Mouse (Mus musculus): Measurements from ENCODE around the gene Ndn. TPM values are rescaled to one million over a fixed set of nuclear protein-coding genes. Genes with fewer than 3 reads are reported as not detected.
A peak's percentile ranks its signal among the peaks of the same experiment; 100 is the strongest.

The Ndn gene
- polyA plus RNA-seq, 1 experiment from 2014 or later = 7.5 TPM

- no peak for ATAC-seq (ENCODE audit: low read depth)
Observed at GRCm38 (mm10) chr7:62376510-62377304, 30.3 kb downstream of the Ndn start, which contains the start of gene Magel2. TSS of gene Magel2 (plus strand) at chr7:62377010.

GRCm38 (mm10) chr7:62377313-62377712 is 30.9 kb downstream of the Ndn start:
- ATAC-seq (ENCODE audit: low read depth) = no peak
- peak overlapping the region; percentile 31 for H3K4me3 ChIP-seq (replicated peaks)
- 18% methylated on average over 14 of the region's 14 CpGs for WGBS (ENCODE audit: insufficient replicate concordance)
- 0 out of 2 replicates have a peak, but pooled peaks cover 2% of the 10 kb centered on the region for H3K9me3 ChIP-seq (replicated peaks)
- no peaks in the 10 kb centered on the region for H3K36me3 ChIP-seq
- H3K4me2 ChIP-seq = peak overlapping the region; percentile 34
- no peaks in the 10 kb centered on the region for H3K4me1 ChIP-seq (replicated peaks)
- DNase-seq = no peak
- H3K9ac ChIP-seq = no peak overlapping the region
- peaks cover 6% of the 10 kb centered on the region; the same call in 1 of the 2 replicates for H3K27me3 ChIP-seq
- H3K27ac ChIP-seq = no peak overlapping the region

More at GRCm38 (mm10) chr7:62376510-62377304, 30.3 kb downstream of the Ndn start, which contains the start of gene Magel2:
- Histone ChIP-seq H3K4me3 (replicated peaks) (peak within 1 kb of the TSS; percentile 31), H3K36me3 (no peaks in the 10 kb centered on the region), H3K4me2 (peak within 1 kb of the TSS; percentile 34), H3K4me1 (replicated peaks) (no peaks in the 10 kb centered on the region), H3K27ac (no peak within 1 kb of the TSS), H3K27me3 (peaks cover 6% of the 10 kb centered on the region; the same call in 1 of the 2 replicates), H3K9ac (no peak within 1 kb of the TSS), H3K9me3 (replicated peaks) (0 out of 2 replicates have a peak, but pooled peaks cover 2% of the 10 kb centered on the region)
- 13% methylated on average over 31 of the region's 31 CpGs for WGBS (ENCODE audit: insufficient replicate concordance)
- no peak for DNase-seq

GRCm38 (mm10) chr7:62378529-62378928 is 32.2 kb downstream of the Ndn start:
- ATAC-seq (ENCODE audit: low read depth) = no peak; the same call in 1 of the 2 replicates
- H3K36me3 ChIP-seq = no peaks in the 10 kb centered on the region
- no peak for DNase-seq
- no peak overlapping the region for H3K9ac ChIP-seq
- H3K27me3 ChIP-seq = peaks cover 6% of the 10 kb centered on the region; the same call in 1 of the 2 replicates
- H3K4me3 ChIP-seq (replicated peaks) = no peak overlapping the region
- no peaks in the 10 kb centered on the region for H3K4me1 ChIP-seq (replicated peaks)
- H3K4me2 ChIP-seq = no peak overlapping the region
- no peak overlapping the region for H3K27ac ChIP-seq
- H3K9me3 ChIP-seq (replicated peaks) = 0 out of 2 replicates have a peak, but pooled peaks cover 2% of the 10 kb centered on the region
- 74% methylated on average over 9 of the region's 9 CpGs for WGBS (ENCODE audit: insufficient replicate concordance)

GRCm38 (mm10) chr7:62382391-62382790 is 36.0 kb downstream of the Ndn start:
- ATAC-seq (ENCODE audit: low read depth) (no peak), DNase-seq (no peak)
- 2% methylated on average over 2 of the region's 2 CpGs for WGBS (ENCODE audit: insufficient replicate concordance)

GRCm38 (mm10) chr7:62388291-62388690 is 41.9 kb downstream of the Ndn start:
- Histone ChIP-seq H3K9ac (no peak overlapping the region), H3K4me3 (replicated peaks) (no peak overlapping the region), H3K4me1 (replicated peaks) (no peaks in the 10 kb centered on the region), H3K36me3 (no peaks in the 10 kb centered on the region), H3K9me3 (replicated peaks) (no peaks in the 10 kb centered on the region), H3K4me2 (no peak overlapping the region), H3K27ac (no peak overlapping the region), H3K27me3 (no peaks in the 10 kb centered on the region)
- ATAC-seq (ENCODE audit: low read depth) (no peak), DNase-seq (no peak)
- 21% methylated on average over 4 of the region's 4 CpGs for WGBS (ENCODE audit: insufficient replicate concordance)

More at GRCm38 (mm10) chr7:62382391-62382790, 36.0 kb downstream of the Ndn start:
- 0 out of 2 replicates have a peak, but pooled peaks cover 2% of the 10 kb centered on the region for H3K9me3 ChIP-seq (replicated peaks)
- no peaks in the 10 kb centered on the region for H3K4me1 ChIP-seq (replicated peaks)
- no peak overlapping the region for H3K27ac ChIP-seq
- H3K9ac ChIP-seq = no peak overlapping the region
- 0 out of 2 replicates have a peak, but pooled peaks cover under 1% of the 10 kb centered on the region for H3K27me3 ChIP-seq
- H3K4me2 ChIP-seq = no peak overlapping the region
- H3K36me3 ChIP-seq = no peaks in the 10 kb centered on the region
- no peak overlapping the region for H3K4me3 ChIP-seq (replicated peaks)

- WGBS (ENCODE audit: insufficient replicate concordance) = 29% methylated on average over 1 of the region's 1 CpGs
- Histone ChIP-seq H3K4me1 (replicated peaks) (no peaks in the 10 kb centered on the region), H3K9ac (no peak overlapping the region), H3K27me3 (no peaks in the 10 kb centered on the region), H3K36me3 (no peaks in the 10 kb centered on the region), H3K9me3 (replicated peaks) (no peaks in the 10 kb centered on the region), H3K4me3 (replicated peaks) (no peak overlapping the region), H3K27ac (no peak overlapping the region), H3K4me2 (no peak overlapping the region)
- no peak for DNase-seq
- ATAC-seq (ENCODE audit: low read depth) = no peak
Observed at GRCm38 (mm10) chr7:62392202-62392601, 45.8 kb downstream of the Ndn start.

Other genes starting within 250 kb of the Ndn start
- gene Magel2, start 30.4 kb downstream of the Ndn start, polyA plus RNA-seq (2015; fragmentation: Nextera tagmentation; extraction: Ambion mirVana) = 0.09 TPM in 2 replicates
- gene Mkrn3, start 73.6 kb downstream of the Ndn start, polyA plus RNA-seq (2015; fragmentation: Nextera tagmentation; extraction: Ambion mirVana) = 0.24 and 0.52 TPM in 2 replicates
- 4.1 and 4.6 TPM in 2 replicates for gene Peg12, start 117.9 kb downstream of the Ndn start, polyA plus RNA-seq (2015; fragmentation: Nextera tagmentation; extraction: Ambion mirVana)